Mouse (Mus musculus) telencephalon, adult 2 months (tissue): ENCODE measurements around the gene Fbxo3.
A peak's percentile ranks its signal among the peaks of the same experiment; 100 is the strongest.
"Not testable (repeated sequence)": the region's sequence is repeated elsewhere in the genome, so short reads cannot be mapped to it uniquely, and the experiment has no call there.

Source experiments
- DNase-seq: peaks from one replicate; pipeline ENCODE4 v3.0.0-alpha.2; 2011; ENCODE audit warnings: low read depth, low spot score

Gene Fbxo3

GRCm38 (mm10) chr2:104036316-104036715, 8.8 kb downstream of the Fbxo3 start:
- no peak for DNase-seq

GRCm38 (mm10) chr2:104038236-104038635, 10.7 kb downstream of the Fbxo3 start:
- no peak for DNase-seq

- no peak for DNase-seq
These were observed 14.1 kb downstream of the Fbxo3 start for GRCm38 (mm10) chr2:104041632-104042031.

GRCm38 (mm10) chr2:104042766-104043165, 15.2 kb downstream of the Fbxo3 start:
- no peak for DNase-seq

GRCm38 (mm10) chr2:104043624-104044478, 16.3 kb downstream of the Fbxo3 start:
- DNase-seq: no peak

GRCm38 (mm10) chr2:104044479-104045080, 17.1 kb downstream of the Fbxo3 start:
- no peak for DNase-seq

- no peak for DNase-seq
These were observed 30.9 kb downstream of the Fbxo3 start for GRCm38 (mm10) chr2:104058381-104058780.

GRCm38 (mm10) chr2:104058954-104059353, 31.4 kb downstream of the Fbxo3 start:
- DNase-seq: no peak

- DNase-seq: no peak
These were observed 32.3 kb downstream of the Fbxo3 start for GRCm38 (mm10) chr2:104059786-104060185.

GRCm38 (mm10) chr2:104060996-104061395, 33.5 kb downstream of the Fbxo3 start:
- no peak for DNase-seq

- peak; percentile 12 for DNase-seq
These were observed 35.1 kb downstream of the Fbxo3 start for GRCm38 (mm10) chr2:104062665-104063064.

- no peak for DNase-seq
These were observed 36.6 kb downstream of the Fbxo3 start for GRCm38 (mm10) chr2:104064152-104064551.

- not testable (repeated sequence) for DNase-seq
These were observed 38.0 kb downstream of the Fbxo3 start, which contains the start of gene Gm10912 for GRCm38 (mm10) chr2:104065526-104065925. Gene Gm10912 (plus strand): TSS chr2:104065826.

GRCm38 (mm10) chr2:104068450-104068849, 40.9 kb downstream of the Fbxo3 start, which contains the start of gene Gm10799:
Gene Gm10799 (minus strand): TSS chr2:104068550.
- not testable (repeated sequence) for DNase-seq

GRCm38 (mm10) chr2:104069704-104070185, 42.2 kb downstream of the Fbxo3 start, which contains the start of gene Cd59b:
Gene Cd59b (plus strand): TSS chr2:104069849.
- no peak for DNase-seq

- DNase-seq: not testable (repeated sequence)
These were observed 50.8 kb downstream of the Fbxo3 start for GRCm38 (mm10) chr2:104078285-104078684.

- DNase-seq: not testable (repeated sequence)
These were observed 54.0 kb downstream of the Fbxo3 start for GRCm38 (mm10) chr2:104081436-104082050.

GRCm38 (mm10) chr2:104082474-104082873, 55.0 kb downstream of the Fbxo3 start:
- DNase-seq: no peak

GRCm38 (mm10) chr2:104084027-104084426, 56.5 kb downstream of the Fbxo3 start:
- DNase-seq: not testable (repeated sequence)

- not testable (repeated sequence) for DNase-seq
These were observed 60.0 kb downstream of the Fbxo3 start for GRCm38 (mm10) chr2:104087562-104087961.

- no peak for DNase-seq
These were observed 65.8 kb downstream of the Fbxo3 start for GRCm38 (mm10) chr2:104093305-104093704.

- DNase-seq: no peak
These were observed 68.3 kb downstream of the Fbxo3 start, which contains the start of gene Cd59a for GRCm38 (mm10) chr2:104095741-104096213. Gene Cd59a (plus strand): TSS chr2:104095801.
